ENCODE assay signal across 8 mouse cellular contexts in genomic region chr9:40744233-40744632, GRCm38 (mm10). TPM values are rescaled to one million over a fixed set of nuclear protein-coding genes. Genes with fewer than 3 reads are reported as not detected.
DNase-seq lines count a peak whose midpoint lies in the region; ATAC-seq and TF ChIP-seq lines count a peak whose summit lies in the region.
"Had no signal": no experiment of that assay in that cellular context is flagged by ENCODE, and none has a peak within 500 bp of the region (broad histone marks: within the 10 kb centered on the region; RNA-seq: fewer than 3 reads in every experiment).

No protein-coding gene starts in this region.

- no peak overlapping the region; the same call in 1 of the 2 replicates for H3K27ac ChIP-seq in liver, embryonic 12.5 days
- H3K27ac ChIP-seq in embryonic facial prominence, embryonic 10.5 days (replicated peaks): peak overlapping the region; percentile 52; the same call in 1 of the 2 replicates
- peak overlapping the region; percentile 40 for H3K27ac ChIP-seq in limb, embryonic 15.5 days
- H3K27ac ChIP-seq in small intestine, adult 2 months (ENCODE audit: insufficient read depth, low read depth, low read length): peak overlapping the region; percentile 42; the same call in 1 of the 2 replicates
- H3K27ac ChIP-seq: stomach, embryonic 15.5 days had no signal

- TF ChIP-seq CTCF in small intestine, adult 2 months (IDR thresholded peaks at IDR 0.05; ENCODE audit: extremely low read depth, insufficient read length, insufficient replicate concordance, low read depth, low read length): no peak

- peak; percentile 55 for ATAC-seq in liver, embryonic 12.5 days
- ATAC-seq in limb, embryonic 15.5 days (ENCODE audit: insufficient number of reproducible peaks, low FRiP score, low TSS enrichment, low read depth): no peak

- H3K36me3 ChIP-seq in liver, embryonic 12.5 days: no peaks in the 10 kb centered on the region
- H3K36me3 ChIP-seq in embryonic facial prominence, embryonic 10.5 days (replicated peaks): peaks cover 24% of the 10 kb centered on the region
- no peaks in the 10 kb centered on the region for H3K36me3 ChIP-seq in limb, embryonic 15.5 days
- no peaks in the 10 kb centered on the region for H3K36me3 ChIP-seq in small intestine, adult 2 months (ENCODE audit: control insufficient read depth, insufficient read depth, low read length)
- H3K36me3 ChIP-seq: stomach, embryonic 15.5 days had no signal

- 18% methylated on average over 3 of the region's 3 CpGs for WGBS in liver, embryonic 12.5 days (ENCODE audit: insufficient replicate concordance)
- WGBS in embryonic facial prominence, embryonic 10.5 days: 52% methylated on average over 3 of the region's 3 CpGs
- WGBS in limb, embryonic 15.5 days: 72% methylated on average over 3 of the region's 3 CpGs
- WGBS in small intestine, adult 2 months: 17% methylated on average over 3 of the region's 3 CpGs

- no peaks in the 10 kb centered on the region for H3K9me3 ChIP-seq in liver, embryonic 12.5 days (replicated peaks)
- H3K9me3 ChIP-seq in embryonic facial prominence, embryonic 10.5 days: no peaks in the 10 kb centered on the region
- H3K9me3 ChIP-seq in limb, embryonic 15.5 days: no peaks in the 10 kb centered on the region
- H3K9me3 ChIP-seq: stomach, embryonic 15.5 days had no signal

- no peak overlapping the region for H3K4me3 ChIP-seq in liver, embryonic 12.5 days
- no peak overlapping the region for H3K4me3 ChIP-seq in embryonic facial prominence, embryonic 10.5 days
- no peak overlapping the region for H3K4me3 ChIP-seq in limb, embryonic 15.5 days
- H3K4me3 ChIP-seq in small intestine, adult 2 months (ENCODE audit: low read depth, low read length): no peak overlapping the region
- H3K4me3 ChIP-seq: stomach, embryonic 15.5 days had no signal

- H3K4me2 ChIP-seq in liver, embryonic 12.5 days: no peak overlapping the region
- no peak overlapping the region for H3K4me2 ChIP-seq in limb, embryonic 15.5 days
- H3K4me2 ChIP-seq: stomach, embryonic 15.5 days had no signal

- no peak for DNase-seq in liver
- DNase-seq in embryonic facial prominence, embryonic 10.5 days (ENCODE audit: low spot score): no peak
- DNase-seq in testis, postnatal 14 days (ENCODE audit: low spot score): no peak
- DNase-seq in adrenal gland, adult 18-20 months (ENCODE audit: low spot score in 2 of 2): no peak

- TF ChIP-seq POLR2A in small intestine, adult 2 months (IDR thresholded peaks at IDR 0.05; ENCODE audit: low read depth, low read length): no peak

- H3K27me3 ChIP-seq in liver, embryonic 12.5 days (replicated peaks): no peaks in the 10 kb centered on the region
- no peaks in the 10 kb centered on the region for H3K27me3 ChIP-seq in embryonic facial prominence, embryonic 10.5 days (replicated peaks; ENCODE audit: low read depth, poor library complexity, severe bottlenecking)
- H3K27me3 ChIP-seq in limb, embryonic 15.5 days: no peaks in the 10 kb centered on the region
- no peaks in the 10 kb centered on the region for H3K27me3 ChIP-seq in small intestine, adult 2 months (ENCODE audit: control insufficient read depth, insufficient read depth, low read length)
- H3K27me3 ChIP-seq: stomach, embryonic 15.5 days had no signal

- H3K4me1 ChIP-seq in liver, embryonic 12.5 days: peaks cover 9% of the 10 kb centered on the region; the same call in 1 of the 2 replicates
- H3K4me1 ChIP-seq in embryonic facial prominence, embryonic 10.5 days: peaks cover 32% of the 10 kb centered on the region
- H3K4me1 ChIP-seq in limb, embryonic 15.5 days: peaks cover 17% of the 10 kb centered on the region; the same call in 1 of the 2 replicates
- H3K4me1 ChIP-seq in small intestine, adult 2 months (ENCODE audit: control insufficient read depth, insufficient read depth, insufficient read length, low read length): peaks cover 16% of the 10 kb centered on the region; the same call in 1 of the 2 replicates
- H3K4me1 ChIP-seq: stomach, embryonic 15.5 days had no signal

- H3K9ac ChIP-seq in liver, embryonic 12.5 days: no peak overlapping the region
- H3K9ac ChIP-seq in limb, embryonic 15.5 days: no peak overlapping the region
- H3K9ac ChIP-seq: stomach, embryonic 15.5 days had no signal

RNA-seq across cellular contexts. Expression of gene Hspa8, which starts 56.6 kb away (rescaled TPM):
- 2,428 and 2,723 TPM in 2 replicates for polyA plus RNA-seq in liver, embryonic 12.5 days (2016; fragmentation: Nextera tagmentation; extraction: Ambion mirVana)
- 3,691 and 4,038 TPM in 2 replicates for polyA plus RNA-seq in embryonic facial prominence, embryonic 10.5 days (2016; fragmentation: Nextera tagmentation; extraction: Ambion mirVana)
- 2,195 and 2,248 TPM in 2 replicates for polyA plus RNA-seq in limb, embryonic 15.5 days (2015; fragmentation: Nextera tagmentation; extraction: Ambion mirVana)
- 685 and 816 TPM in 2 replicates for polyA plus RNA-seq in small intestine, adult 2 months (2012; rRNA removed)
- 1,000 to 10,000 TPM; 3,946 to 4,032 TPM for total RNA-seq in adrenal gland, adult 18-20 months (2021)

RNA-seq across cellular contexts. Expression of gene Clmp, which starts 58.5 kb away (rescaled TPM):
- polyA plus RNA-seq in liver, embryonic 12.5 days (2016; fragmentation: Nextera tagmentation; extraction: Ambion mirVana): 3.3 and 4.1 TPM in 2 replicates
- 35.5 and 45.6 TPM in 2 replicates for polyA plus RNA-seq in embryonic facial prominence, embryonic 10.5 days (2016; fragmentation: Nextera tagmentation; extraction: Ambion mirVana)
- polyA plus RNA-seq in limb, embryonic 15.5 days (2015; fragmentation: Nextera tagmentation; extraction: Ambion mirVana): 36.0 and 44.2 TPM in 2 replicates
- polyA plus RNA-seq in small intestine, adult 2 months (2012; rRNA removed): 34.0 and 37.6 TPM in 2 replicates
- 1 to 10 TPM; 5.2 to 8.1 TPM for total RNA-seq in adrenal gland, adult 18-20 months (2021)
